Mouse (Mus musculus) embryonic facial prominence, embryonic 10.5 days (tissue): ENCODE results near the gene Lrch3. TPM values are rescaled to one million over a fixed set of nuclear protein-coding genes. Genes with fewer than 3 reads are reported as not detected.
A peak's percentile ranks its signal among the peaks of the same experiment; 100 is the strongest.
"Not testable (repeated sequence)": the region's sequence is repeated elsewhere in the genome, so short reads cannot be mapped to it uniquely, and the experiment has no call there.

Experiments used
- DNase-seq: peaks from one replicate; pipeline ENCODE4 v3.0.0-alpha.2; 2017; ENCODE audit warnings: low spot score
- H3K27ac ChIP-seq: fragments of 300-500 bp; sonication (generic); replicated peaks from 2 replicates; pipeline ENCODE4 v1.5.1; 2016; ENCODE audit warnings: mild to moderate bottlenecking
- H3K27me3 ChIP-seq: fragments of 300-500 bp; sonication (generic); replicated peaks from 2 replicates; pipeline ENCODE4 v1.6.1; 2016; ENCODE audit warnings: low read depth, mild to moderate bottlenecking; ENCODE audit not compliant: poor library complexity, severe bottlenecking
- H3K36me3 ChIP-seq: fragments of 300-500 bp; sonication (generic); replicated peaks from 2 replicates; pipeline ENCODE4 v1.6.1; 2016; ENCODE audit warnings: mild to moderate bottlenecking, moderate library complexity
- H3K4me1 ChIP-seq: fragments of 300-500 bp; sonication (generic); 2 replicates; pipeline ENCODE4 v1.6.1; 2016
- H3K4me3 ChIP-seq: fragments of 300-500 bp; sonication (generic); 2 replicates; pipeline ENCODE4 v1.5.1; 2016; ENCODE audit warnings: mild to moderate bottlenecking, moderate library complexity
- H3K9me3 ChIP-seq: fragments of 300-500 bp; sonication (generic); 2 replicates; pipeline ENCODE4 v1.6.1; 2016; ENCODE audit warnings: mild to moderate bottlenecking
- WGBS: fragments of 180-500 bp; shearing (Covaris S2); methylation state at CpG from one replicate; pipeline ENCODE4 v1.1.7; 2016; 5-methylcytosine and 5-hydroxymethylcytosine counted together
- polyA plus RNA-seq: library from polyadenylated mRNA; unstranded; fragments of >200 nt; fragmentation: Nextera tagmentation; extraction: Ambion mirVana; gene quantifications from 2 replicates; pipeline ENCODE4 v1.2.1, GENCODE M21; 2016

The Lrch3 gene
- polyA plus RNA-seq, 1 experiment from 2014 or later = 32.3 TPM

DNA sequence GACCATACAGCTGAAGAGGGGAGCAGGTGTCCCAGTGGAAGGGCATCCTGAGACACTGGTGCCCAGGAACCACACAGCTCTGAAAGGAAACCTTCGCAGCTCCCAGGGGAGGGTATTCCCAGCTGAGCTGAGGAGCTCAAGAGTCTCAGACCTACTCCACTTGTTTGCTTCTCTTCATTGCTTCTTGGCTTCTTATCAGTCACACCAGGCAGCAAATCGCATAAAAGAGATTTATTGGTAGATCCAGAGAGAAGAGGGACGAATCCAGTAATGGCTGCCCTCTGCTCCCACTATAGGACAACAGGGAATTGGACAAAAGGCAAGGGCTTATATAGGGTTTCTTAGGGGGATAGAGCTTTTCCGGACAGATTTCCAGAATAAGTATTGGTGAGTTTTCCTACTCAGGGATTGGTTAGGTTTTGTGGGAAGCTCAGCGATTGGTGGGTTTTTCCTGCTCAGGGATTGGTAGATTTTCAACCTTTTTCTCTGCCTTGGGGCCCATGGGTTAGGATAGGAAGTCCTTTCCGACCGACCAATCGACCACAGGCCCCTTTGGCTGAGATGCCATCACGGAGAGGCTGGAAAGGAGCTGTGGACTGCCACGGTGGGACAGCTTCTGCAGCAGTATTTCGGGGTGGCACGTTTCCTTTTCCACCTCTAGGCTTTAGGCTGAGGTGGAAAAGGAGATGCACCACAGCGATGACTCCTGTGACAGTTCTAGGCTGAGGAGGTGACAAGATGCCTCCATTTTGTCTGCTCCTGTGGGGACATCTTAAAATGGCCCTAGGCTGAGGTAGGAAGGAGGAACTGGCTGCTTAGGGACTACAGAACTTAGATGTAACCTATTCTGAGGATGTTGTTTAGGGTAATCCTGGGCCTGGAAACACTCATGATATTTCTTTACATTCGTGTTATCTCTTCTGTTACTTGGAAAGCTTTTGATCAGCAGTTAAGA is 34.7 kb upstream of the Lrch3 start:
- peak overlapping the region; percentile 94 for H3K4me3 ChIP-seq
- no peaks in the 10 kb centered on the region for H3K9me3 ChIP-seq
- peaks cover 14% of the 10 kb centered on the region for H3K4me1 ChIP-seq
- H3K27me3 ChIP-seq = no peaks in the 10 kb centered on the region
- peak; percentile 12 for DNase-seq
- H3K27ac ChIP-seq = no peak overlapping the region; the same call in 1 of the 2 replicates
- 90% methylated on average over 14 of the region's 14 CpGs for WGBS
- peaks cover 8% of the 10 kb centered on the region for H3K36me3 ChIP-seq

DNA sequence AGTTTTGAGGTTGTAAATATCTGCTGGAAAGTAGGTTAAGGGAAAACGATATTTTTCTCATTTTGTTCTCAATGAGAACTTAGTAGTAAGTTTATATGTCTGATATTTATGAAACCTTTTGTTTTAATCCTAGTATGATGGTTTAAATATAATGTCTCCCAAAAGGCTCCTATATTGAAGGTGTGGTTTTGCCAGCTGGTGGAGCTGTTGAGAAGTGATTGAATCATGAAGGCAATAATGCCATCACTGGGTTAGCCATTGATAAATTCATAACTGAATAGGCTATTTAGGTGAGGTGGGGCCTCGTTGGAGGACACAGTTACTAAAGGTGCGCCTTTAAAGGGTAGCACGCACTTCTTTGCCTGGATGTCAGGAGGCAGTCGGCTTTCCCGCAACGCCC is 32.4 kb upstream of the Lrch3 start:
- Histone ChIP-seq H3K27ac (no peak overlapping the region), H3K4me3 (no peak overlapping the region), H3K9me3 (no peaks in the 10 kb centered on the region), H3K27me3 (no peaks in the 10 kb centered on the region), H3K36me3 (peaks cover 27% of the 10 kb centered on the region), H3K4me1 (peaks cover 14% of the 10 kb centered on the region)
- DNase-seq = no peak
- WGBS = 81% methylated on average over 7 of the region's 7 CpGs

GRCm38 (mm10) chr16:32887996-32888395 is 25.9 kb upstream of the Lrch3 start:
- Histone ChIP-seq H3K27me3 (no peaks in the 10 kb centered on the region), H3K36me3 (peaks cover 80% of the 10 kb centered on the region), H3K4me3 (no peak overlapping the region), H3K4me1 (no peaks in the 10 kb centered on the region), H3K9me3 (no peaks in the 10 kb centered on the region), H3K27ac (no peak overlapping the region)
- no peak for DNase-seq
- WGBS = 88% methylated on average over 7 of the region's 7 CpGs

DNA sequence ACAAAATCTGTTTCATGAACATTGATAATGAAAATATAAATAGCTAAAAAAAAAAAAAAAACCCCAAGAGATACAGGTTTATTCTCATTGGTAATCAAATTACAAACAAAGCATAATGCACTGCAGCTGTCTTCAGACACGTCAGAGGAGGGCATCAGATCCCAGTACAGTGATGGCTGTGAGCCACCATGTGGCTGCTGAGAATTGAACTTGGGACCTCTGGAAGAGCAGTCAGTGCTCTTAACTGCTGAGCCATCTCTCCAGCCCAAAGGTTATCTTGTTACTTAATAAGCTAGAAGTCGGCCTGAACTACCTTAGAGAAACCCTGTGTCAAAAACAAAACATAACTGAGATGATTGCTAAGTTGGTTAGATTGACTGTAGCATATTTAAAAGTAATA is 24.0 kb upstream of the Lrch3 start:
- Histone ChIP-seq H3K4me3 (no peak overlapping the region), H3K36me3 (peaks cover 87% of the 10 kb centered on the region), H3K27ac (no peak overlapping the region), H3K9me3 (no peaks in the 10 kb centered on the region), H3K4me1 (no peaks in the 10 kb centered on the region), H3K27me3 (no peaks in the 10 kb centered on the region)
- WGBS = 69% methylated on average over 2 of the region's 2 CpGs
- no peak for DNase-seq

GRCm38 (mm10) chr16:32896126-32896525 is 17.8 kb upstream of the Lrch3 start:
- Histone ChIP-seq H3K4me3 (no peak overlapping the region), H3K36me3 (peaks cover 91% of the 10 kb centered on the region), H3K4me1 (no peaks in the 10 kb centered on the region), H3K9me3 (no peaks in the 10 kb centered on the region), H3K27ac (no peak overlapping the region), H3K27me3 (no peaks in the 10 kb centered on the region)
- DNase-seq = no peak

GRCm38 (mm10) chr16:32901360-32902050 is 12.4 kb upstream of the Lrch3 start:
- no peaks in the 10 kb centered on the region for H3K9me3 ChIP-seq
- peaks cover 84% of the 10 kb centered on the region for H3K36me3 ChIP-seq
- 89% methylated on average over 2 of the region's 2 CpGs for WGBS
- H3K27me3 ChIP-seq = no peaks in the 10 kb centered on the region
- no peak overlapping the region for H3K27ac ChIP-seq
- no peak for DNase-seq
- H3K4me1 ChIP-seq = no peaks in the 10 kb centered on the region
- no peak overlapping the region for H3K4me3 ChIP-seq

GRCm38 (mm10) chr16:32902051-32902428 is 11.9 kb upstream of the Lrch3 start:
- Histone ChIP-seq H3K27me3 (no peaks in the 10 kb centered on the region), H3K4me1 (no peaks in the 10 kb centered on the region), H3K27ac (no peak overlapping the region), H3K36me3 (peaks cover 87% of the 10 kb centered on the region), H3K9me3 (no peaks in the 10 kb centered on the region), H3K4me3 (no peak overlapping the region)
- WGBS = 70% methylated on average over 3 of the region's 3 CpGs
- no peak for DNase-seq

DNA sequence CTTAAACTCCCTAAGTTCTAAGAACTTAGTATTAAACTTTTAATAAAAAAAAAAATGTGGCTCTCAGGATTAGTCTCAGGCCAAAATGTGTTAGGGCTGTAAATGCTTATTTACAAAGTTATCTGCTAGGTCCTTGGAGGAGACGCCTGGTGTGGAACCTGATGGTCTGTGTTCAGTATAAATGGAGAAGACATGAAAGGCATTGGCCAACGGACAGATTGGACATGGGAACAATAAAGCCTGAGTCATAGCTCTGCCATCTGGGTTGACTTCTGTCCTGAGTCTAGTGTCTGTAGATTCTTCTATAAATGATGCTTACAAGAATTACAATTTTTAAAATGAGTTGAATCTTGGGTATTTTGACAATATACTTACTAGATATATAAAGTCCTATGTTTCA is 7.7 kb upstream of the Lrch3 start:
- no peak overlapping the region for H3K4me3 ChIP-seq
- no peaks in the 10 kb centered on the region for H3K27me3 ChIP-seq
- H3K36me3 ChIP-seq = peaks cover 51% of the 10 kb centered on the region
- 86% methylated on average over 2 of the region's 2 CpGs for WGBS
- no peaks in the 10 kb centered on the region for H3K9me3 ChIP-seq
- H3K4me1 ChIP-seq = no peaks in the 10 kb centered on the region
- no peak overlapping the region for H3K27ac ChIP-seq
- DNase-seq = no peak

- Histone ChIP-seq H3K4me1 (no peaks in the 10 kb centered on the region), H3K36me3 (peaks cover 47% of the 10 kb centered on the region), H3K27me3 (no peaks in the 10 kb centered on the region), H3K4me3 (no peak overlapping the region), H3K9me3 (no peaks in the 10 kb centered on the region), H3K27ac (no peak overlapping the region)
- WGBS = 94% methylated on average over 8 of the region's 8 CpGs
- DNase-seq = no peak
These were observed 7.2 kb upstream of the Lrch3 start for GRCm38 (mm10) chr16:32906727-32907126.

DNA sequence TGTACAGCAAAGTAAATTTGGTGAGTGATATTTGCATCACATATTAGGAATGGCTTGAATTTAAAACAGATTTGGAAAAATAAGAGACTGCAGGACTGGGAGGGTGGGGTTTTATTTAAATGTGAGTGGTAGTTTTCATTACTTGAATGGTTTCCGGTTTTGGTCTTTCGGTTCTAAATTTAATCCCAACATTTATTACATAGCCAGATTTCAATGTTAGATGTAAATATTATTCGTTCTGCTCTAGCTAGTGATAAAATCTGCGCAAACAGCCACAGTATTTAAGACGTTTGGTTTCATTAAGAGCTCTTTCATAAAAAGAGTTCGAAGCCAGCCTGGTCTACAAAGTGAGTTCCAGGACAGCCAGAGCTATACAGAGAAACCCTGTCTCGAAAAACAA is 688 bp upstream of the Lrch3 start:
- no peak overlapping the region for H3K27ac ChIP-seq
- peaks cover 9% of the 10 kb centered on the region for H3K4me1 ChIP-seq
- DNase-seq = no peak
- no peaks in the 10 kb centered on the region for H3K9me3 ChIP-seq
- H3K4me3 ChIP-seq = peak overlapping the region; percentile 99
- H3K36me3 ChIP-seq = 0 out of 2 replicates have a peak, but pooled peaks cover 3% of the 10 kb centered on the region
- no peaks in the 10 kb centered on the region for H3K27me3 ChIP-seq
- 68% methylated on average over 7 of the region's 7 CpGs for WGBS

DNA sequence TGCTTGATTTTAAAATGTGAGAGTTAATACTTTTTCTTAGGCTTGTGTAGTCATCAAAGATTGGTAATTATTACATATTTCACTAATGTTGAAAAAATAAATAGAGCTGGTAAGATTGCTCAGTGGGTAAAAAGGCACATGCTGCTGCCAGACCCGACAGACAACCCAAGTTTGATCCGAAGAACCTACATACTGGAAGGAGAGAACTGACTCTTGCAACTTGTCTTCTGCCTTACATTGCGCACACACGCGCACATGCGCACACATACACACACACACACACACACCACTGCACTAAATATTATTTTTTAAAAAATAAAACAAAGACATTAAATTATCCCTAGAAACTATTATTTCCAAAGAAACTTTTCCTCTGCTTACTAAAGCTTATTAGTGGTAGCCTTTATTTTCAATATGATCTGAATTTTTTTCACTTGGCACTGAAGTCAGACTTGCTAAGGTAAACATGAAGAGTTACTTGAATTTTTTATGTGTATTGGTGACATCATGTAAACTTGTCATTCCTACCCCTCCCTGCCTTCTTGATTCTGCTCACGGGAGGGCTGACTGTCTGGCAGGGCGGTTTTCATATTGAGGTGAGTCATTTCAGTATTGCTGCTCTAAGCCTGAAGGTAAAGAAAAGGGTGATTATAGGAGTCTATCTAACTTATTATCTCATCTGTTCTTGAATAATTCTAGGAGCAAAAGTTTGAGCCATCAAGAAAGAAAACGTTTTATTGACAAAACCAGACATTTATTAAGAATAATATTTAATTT is 1.6 kb downstream of the Lrch3 start:
- WGBS = 79% methylated on average over 9 of the region's 9 CpGs
- no peak for DNase-seq
- Histone ChIP-seq H3K4me3 (peak overlapping the region; percentile 99), H3K4me1 (peaks cover 9% of the 10 kb centered on the region), H3K27me3 (no peaks in the 10 kb centered on the region), H3K9me3 (no peaks in the 10 kb centered on the region), H3K36me3 (peaks cover 18% of the 10 kb centered on the region), H3K27ac (no peak overlapping the region)

DNA sequence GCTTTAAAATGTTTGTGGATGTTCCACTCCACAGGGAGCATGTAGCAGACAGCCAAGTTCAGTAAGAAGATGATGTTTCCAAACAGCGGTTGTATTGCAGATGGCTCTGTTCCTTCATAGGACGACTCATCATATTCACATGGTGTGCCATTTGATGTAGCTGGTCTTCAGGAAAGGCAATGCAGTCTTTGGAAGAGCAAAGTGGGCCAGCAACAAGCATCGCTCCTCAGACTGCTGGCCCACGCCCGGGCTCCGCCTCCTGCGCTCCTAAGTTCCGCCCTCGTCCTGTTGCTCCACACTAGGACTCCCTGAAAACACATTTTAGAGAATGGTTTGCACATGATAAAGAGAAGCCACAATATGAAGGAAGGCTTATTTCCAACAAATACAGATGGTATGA is 12.7 kb downstream of the Lrch3 start:
- not testable (repeated sequence) for H3K4me1 ChIP-seq, H3K9me3 ChIP-seq, H3K27me3 ChIP-seq, H3K27ac ChIP-seq, H3K4me3 ChIP-seq, DNase-seq
- WGBS = 89% methylated on average over 9 of the region's 9 CpGs
- peaks cover 44% of the 10 kb centered on the region for H3K36me3 ChIP-seq
